20 mouse cellular contexts compared by ENCODE assay signal in the genomic region with DNA sequence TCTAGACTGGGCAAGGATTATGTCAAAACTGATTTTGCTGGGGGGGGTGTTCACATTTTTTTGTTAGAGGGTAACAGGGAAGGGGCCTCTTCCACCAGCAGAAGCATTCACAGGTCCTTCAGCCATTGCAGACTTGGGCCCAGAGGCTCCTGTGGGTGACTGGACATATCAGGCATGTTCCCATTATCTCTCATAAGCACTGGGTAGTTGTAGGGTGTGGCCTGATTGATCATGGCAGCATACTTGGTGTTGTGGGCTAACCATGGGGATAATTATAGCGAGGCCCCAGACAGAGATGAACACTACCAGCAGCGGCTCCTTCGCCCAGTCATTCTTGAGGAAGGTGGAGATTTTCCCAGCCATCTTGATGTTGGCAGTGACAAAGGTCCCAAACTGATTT.
DNase-seq lines count a peak whose midpoint lies in the region; ATAC-seq and TF ChIP-seq lines count a peak whose summit lies in the region.
"Had no signal": no experiment of that assay in that cellular context is flagged by ENCODE, and none has a peak within 500 bp of the region (broad histone marks: within the 10 kb centered on the region; RNA-seq: fewer than 3 reads in every experiment).

No protein-coding gene starts in this region.

- H3K4me3 ChIP-seq in lung, embryonic 15.5 days = no peak overlapping the region
- no peak overlapping the region for H3K4me3 ChIP-seq in embryonic fibroblast, embryonic 13.5 days (ENCODE audit: insufficient read depth, low read length)
- no peak overlapping the region for H3K4me3 ChIP-seq in liver, embryonic 14.5 days (ENCODE audit: insufficient read depth in 1 of 2, low read depth in 2 of 2, low read length in 2 of 2)
- H3K4me3 ChIP-seq in midbrain, embryonic 14.5 days (replicated peaks; ENCODE audit: low read depth, low read length) = no peak overlapping the region
- H3K4me3 ChIP-seq: embryonic facial prominence, embryonic 13.5 days; forebrain, embryonic 15.5 days; midbrain, embryonic 10.5 days had no signal

- peak; percentile 55; the same call in 1 of the 2 replicates for ATAC-seq in lung, embryonic 15.5 days (ENCODE audit: borderline replicate concordance, extremely low read depth, low FRiP score, low TSS enrichment)
- peak; percentile 100 for ATAC-seq in liver, embryonic 14.5 days (ENCODE audit: insufficient read depth)
- no peak for ATAC-seq in midbrain, embryonic 14.5 days (ENCODE audit: low FRiP score, low TSS enrichment)
- ATAC-seq: CD4-positive, CD25-positive, alpha-beta regulatory T cell, adult 4 months; forebrain, embryonic 15.5 days; hindbrain, postnatal 0 days had no signal

- no peak for TF ChIP-seq CTCF in embryonic fibroblast, embryonic 13.5 days (IDR thresholded peaks at IDR 0.05; ENCODE audit: borderline replicate concordance, insufficient read depth, low read length)
- 0 out of 2 replicates have a peak, but pooled peaks have one; percentile 11 for TF ChIP-seq CTCF in liver, embryonic 14.5 days (IDR thresholded peaks at IDR 0.05; ENCODE audit: low read depth)

- no peak for DNase-seq in lung, postnatal 25 days (ENCODE audit: low spot score)
- peak; percentile 85 to 89 (median 85) for DNase-seq in liver, embryonic 14.5 days (ENCODE audit: low read depth in 3 of 3, low spot score in 3 of 3)
- DNase-seq in spleen, postnatal 4 days (ENCODE audit: low spot score in 2 of 2) = peak; percentile 58 to 64
- DNase-seq in adrenal gland, postnatal 25 days = no peak
- DNase-seq in midbrain, embryonic 14.5 days = no peak
- no peak for DNase-seq in embryo, embryonic 9.5 days (ENCODE audit: extremely low spot score)
- DNase-seq: cerebellum, postnatal 10 days; gastrocnemius, postnatal 25 days; heart, postnatal 14 days; layer of hippocampus, adult 9-11 months; lung, adult 18-20 months; thymus, postnatal 4 days had no signal

- H3K9me3 ChIP-seq in lung, embryonic 15.5 days = no peaks in the 10 kb centered on the region
- no peaks in the 10 kb centered on the region for H3K9me3 ChIP-seq in liver, embryonic 14.5 days (ENCODE audit: control insufficient read depth, low read length)
- H3K9me3 ChIP-seq in midbrain, embryonic 14.5 days (ENCODE audit: control insufficient read depth, low read length) = no peaks in the 10 kb centered on the region
- H3K9me3 ChIP-seq: embryonic facial prominence, embryonic 13.5 days; forebrain, embryonic 15.5 days; midbrain, embryonic 10.5 days had no signal

- WGBS in lung, embryonic 15.5 days = 86% methylated on average over 3 of the region's 3 CpGs
- 15% methylated on average over 3 of the region's 3 CpGs for WGBS in liver, embryonic 14.5 days (ENCODE audit: insufficient replicate concordance)
- WGBS in midbrain, embryonic 14.5 days = 95% methylated on average over 3 of the region's 3 CpGs

- H3K4me1 ChIP-seq in lung, embryonic 15.5 days = 0 out of 2 replicates have a peak, but pooled peaks cover 6% of the 10 kb centered on the region
- peaks cover 10% of the 10 kb centered on the region for H3K4me1 ChIP-seq in embryonic fibroblast, embryonic 13.5 days (ENCODE audit: control insufficient read depth, insufficient read depth, low read length)
- H3K4me1 ChIP-seq in liver, embryonic 14.5 days (replicated peaks; ENCODE audit: control insufficient read depth in 2 of 2, insufficient read depth in 2 of 2, low read length in 1 of 2) = peaks cover 43 to 45% of the 10 kb centered on the region in 2 experiments
- H3K4me1 ChIP-seq in midbrain, embryonic 14.5 days (ENCODE audit: control insufficient read depth, insufficient read depth, low read length) = no peaks in the 10 kb centered on the region
- H3K4me1 ChIP-seq: embryonic facial prominence, embryonic 13.5 days; midbrain, embryonic 10.5 days had no signal

- no peaks in the 10 kb centered on the region for H3K36me3 ChIP-seq in lung, embryonic 15.5 days
- H3K36me3 ChIP-seq in liver, embryonic 14.5 days (replicated peaks; ENCODE audit: control insufficient read depth, insufficient read depth, low read depth) = no peaks in the 10 kb centered on the region
- no peaks in the 10 kb centered on the region for H3K36me3 ChIP-seq in midbrain, embryonic 14.5 days (ENCODE audit: control insufficient read depth, insufficient read depth, low read length)
- H3K36me3 ChIP-seq: embryonic facial prominence, embryonic 13.5 days; forebrain, embryonic 15.5 days; midbrain, embryonic 10.5 days had no signal

- peak; percentile 89 for TF ChIP-seq EP300 in liver, embryonic 14.5 days (IDR thresholded peaks at IDR 0.05; ENCODE audit: low read depth)

- H3K4me2 ChIP-seq in lung, embryonic 15.5 days = no peak overlapping the region
- H3K4me2 ChIP-seq in liver, embryonic 14.5 days (ENCODE audit: low read depth) = peak overlapping the region; percentile 58
- H3K4me2 ChIP-seq in midbrain, embryonic 14.5 days (ENCODE audit: low read length) = no peak overlapping the region
- H3K4me2 ChIP-seq: embryonic facial prominence, embryonic 13.5 days; forebrain, embryonic 15.5 days had no signal

- no peak for TF ChIP-seq POLR2A in embryonic fibroblast, embryonic 13.5 days (IDR thresholded peaks at IDR 0.05; ENCODE audit: low read depth, low read length)

- no peaks in the 10 kb centered on the region for H3K27me3 ChIP-seq in lung, embryonic 15.5 days
- H3K27me3 ChIP-seq in liver, embryonic 14.5 days (ENCODE audit: control insufficient read depth, insufficient read depth, low read length) = no peaks in the 10 kb centered on the region
- no peaks in the 10 kb centered on the region for H3K27me3 ChIP-seq in midbrain, embryonic 14.5 days (ENCODE audit: control insufficient read depth, insufficient read depth, low read length)
- H3K27me3 ChIP-seq: embryonic facial prominence, embryonic 13.5 days; forebrain, embryonic 15.5 days had no signal

- H3K27ac ChIP-seq in lung, embryonic 15.5 days = no peak overlapping the region
- 0 out of 2 replicates have a peak overlapping the region, but pooled peaks have one; percentile 3 for H3K27ac ChIP-seq in embryonic fibroblast, embryonic 13.5 days (ENCODE audit: insufficient read depth, low read length)
- peak overlapping the region; percentile 61 for H3K27ac ChIP-seq in liver, embryonic 14.5 days
- no peak overlapping the region for H3K27ac ChIP-seq in midbrain, embryonic 14.5 days (replicated peaks; ENCODE audit: low read depth, low read length)
- H3K27ac ChIP-seq: embryonic facial prominence, embryonic 13.5 days; forebrain, embryonic 15.5 days; hindbrain, postnatal 0 days; kidney, postnatal 0 days; midbrain, embryonic 10.5 days had no signal

- H3K9ac ChIP-seq in lung, embryonic 15.5 days = no peak overlapping the region
- no peak overlapping the region for H3K9ac ChIP-seq in liver, embryonic 14.5 days (replicated peaks)
- H3K9ac ChIP-seq in midbrain, embryonic 14.5 days (replicated peaks; ENCODE audit: low read length) = no peak overlapping the region
- H3K9ac ChIP-seq: embryonic facial prominence, embryonic 13.5 days; forebrain, embryonic 15.5 days had no signal

Comparison
In these comparisons a context has a peak if more than half of its experiments do, and no peak if none do; other contexts are left out.
1. H3K27ac ChIP-seq: peak in embryonic fibroblast, embryonic 13.5 days (single experiment) and liver, embryonic 14.5 days (single experiment); none in lung, embryonic 15.5 days (single experiment) and midbrain, embryonic 14.5 days (single experiment).
2. DNase-seq: peak in liver, embryonic 14.5 days (3 of 3) and spleen, postnatal 4 days (2 of 2); none in lung, postnatal 25 days (single experiment), adrenal gland, postnatal 25 days (single experiment), midbrain, embryonic 14.5 days (single experiment) and embryo, embryonic 9.5 days (single experiment).